Mouse (Mus musculus) monocyte, adult 5-6 weeks (primary cell): ENCODE measurements around the gene Cd200r2. TPM values are rescaled to one million over a fixed set of nuclear protein-coding genes. Genes with fewer than 3 reads are reported as not detected.

Experiments used
- total RNA-seq: library from RNA; stranded (forward); fragments of 200-1000, 200-491, 200-594 nt; gene quantifications from 3 replicates; pipeline ENCODE4 v1.2.3, GENCODE M21; 2017

The Cd200r2 gene
- total RNA-seq, 1 experiment from 2014 or later = not detected

Other genes with a start within 250 kb of the Cd200r2 start
- 7.9 to 14.6 TPM (median 11.3 TPM) in 3 replicates for gene Nepro, start 142.8 kb upstream of the Cd200r2 start, total RNA-seq
- 4.6 to 10.2 TPM (median 8.2 TPM) in 3 replicates for gene Gtpbp8, start 120.7 kb upstream of the Cd200r2 start, total RNA-seq
- 2.0 to 11.8 TPM (median 6.8 TPM) in 3 replicates for gene Cd200r1, start 101.4 kb upstream of the Cd200r2 start, total RNA-seq
- gene Cd200r4, start 55.4 kb upstream of the Cd200r2 start, total RNA-seq = 13.4 to 31.6 TPM (median 14.7 TPM) in 3 replicates
- 8.7 to 73.1 TPM (median 52.5 TPM) in 3 replicates for gene Cd200r3, start 76.6 kb downstream of the Cd200r2 start, total RNA-seq
- 3.6 TPM in 1 of 3 replicates, not detected in the others for gene Ccdc80, start 226.3 kb downstream of the Cd200r2 start, total RNA-seq